Mouse (Mus musculus) 416B (cell line): Measurements from ENCODE around the gene Rab33a.

Experiments
- DNase-seq: peaks from one replicate; pipeline ENCODE4 v3.0.0; 2011; ENCODE audit warnings: low read depth

Rab33a gene

DNA sequence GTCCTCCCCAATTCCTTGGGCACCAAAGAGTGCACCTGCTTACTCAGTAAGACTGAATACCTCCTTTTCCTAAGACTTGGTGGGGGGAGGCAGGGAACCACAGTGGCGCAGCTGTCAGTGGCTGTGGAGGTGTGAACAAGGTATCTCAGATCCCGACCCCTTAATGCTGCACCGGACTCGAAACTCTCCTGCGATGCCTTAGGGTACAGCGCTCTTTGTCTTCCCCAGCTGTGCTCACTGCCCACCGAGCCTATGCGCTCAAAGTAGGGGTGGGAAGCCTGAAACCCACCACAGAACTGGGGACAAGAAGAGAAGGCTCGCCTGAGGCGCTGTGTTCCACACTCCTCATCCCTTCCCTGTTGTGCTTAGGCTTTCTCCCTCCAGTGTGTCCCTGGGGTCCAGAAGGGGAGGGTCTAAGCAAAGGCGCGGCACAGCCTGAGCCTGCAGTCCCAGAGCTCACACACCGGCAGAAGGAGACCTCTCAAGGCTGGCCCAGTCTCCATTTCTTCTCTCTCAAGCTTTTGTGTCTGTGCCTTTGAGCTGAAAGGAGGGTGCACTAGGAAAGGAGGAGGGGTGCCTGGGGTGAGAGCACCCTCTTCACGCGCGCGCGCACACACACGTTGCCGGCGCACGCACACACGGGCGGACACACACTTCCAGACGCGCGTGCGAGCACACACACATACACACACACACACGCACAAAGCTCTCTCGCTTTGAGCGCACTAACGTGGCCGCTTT, at the start of gene Rab33a:
TSS of gene Rab33a (plus strand) at position 478 of the 741 bp plus-strand sequence.
- no peak for DNase-seq

DNA sequence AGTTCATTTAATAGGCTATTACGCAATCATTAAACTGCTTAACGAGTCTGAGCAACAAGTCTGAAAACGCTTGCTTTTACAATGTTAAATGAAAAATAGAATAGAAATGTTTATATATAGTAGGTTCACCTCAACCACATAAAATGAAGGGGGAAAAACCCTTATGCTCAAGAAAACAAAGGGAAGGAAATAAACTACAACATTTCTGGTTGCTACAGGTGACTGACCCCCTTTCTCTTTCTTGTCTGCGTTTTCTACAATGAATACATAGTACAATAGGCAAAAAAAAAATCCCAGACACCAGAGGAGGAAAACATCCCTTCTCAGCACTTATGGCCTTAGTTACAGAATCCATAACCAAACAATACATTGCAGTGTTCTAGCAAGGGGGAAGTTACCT, 38.0 kb upstream of the Rab33a start:
- no peak for DNase-seq

DNA sequence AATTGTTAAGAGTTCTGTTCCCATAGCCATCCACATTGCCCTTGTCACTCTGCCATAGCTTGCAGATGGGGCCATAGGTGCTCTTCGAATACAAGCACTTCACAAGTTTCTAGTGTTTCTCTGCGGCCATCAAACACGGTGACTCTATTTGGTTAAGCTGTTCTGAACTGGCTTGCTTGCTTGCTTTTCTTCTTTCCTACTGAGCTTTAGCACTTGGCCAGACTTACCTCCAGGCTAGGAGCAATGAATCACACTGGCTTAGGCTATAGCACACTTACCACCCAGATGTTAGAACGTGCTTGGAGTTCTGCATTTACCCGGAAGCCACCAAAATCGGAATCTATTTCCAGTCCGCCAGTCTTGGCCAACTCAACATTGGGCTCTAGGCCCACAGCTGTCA, 37.4 kb upstream of the Rab33a start:
- DNase-seq: no peak

DNA sequence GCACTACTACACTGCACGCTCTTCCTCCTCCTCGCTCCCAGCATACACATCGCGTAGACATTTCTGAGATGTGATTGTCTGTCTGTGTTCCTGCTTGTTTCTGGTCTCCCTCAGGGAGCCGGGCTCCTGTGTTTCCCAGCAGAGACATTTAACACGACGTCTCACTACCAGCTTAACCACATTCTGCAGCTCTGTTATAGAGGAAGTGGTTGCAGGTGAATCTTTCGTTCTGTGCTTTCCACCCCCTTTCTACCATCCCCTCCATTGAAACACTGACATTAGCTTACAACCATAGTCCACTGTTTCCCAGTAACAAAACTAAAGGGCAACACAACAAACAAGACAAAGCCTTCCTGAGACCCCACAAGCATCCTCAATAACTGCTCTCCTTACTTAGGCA, 25.3 kb upstream of the Rab33a start:
- no peak for DNase-seq

GRCm38 (mm10) chrX:48513166-48513807, 5.8 kb upstream of the Rab33a start, which contains the start of gene Aifm1:
Aifm1 (minus strand) TSS chrX:48513563.
- peak; percentile 95 for DNase-seq

GRCm38 (mm10) chrX:48513824-48514223, 5.3 kb upstream of the Rab33a start:
- peak; percentile 84 for DNase-seq

- no peak for DNase-seq
Measured at GRCm38 (mm10) chrX:48518211-48518807, 776 bp upstream of the Rab33a start.

- no peak for DNase-seq
Measured at GRCm38 (mm10) chrX:48519549-48520085, 532 bp downstream of the Rab33a start.

DNA sequence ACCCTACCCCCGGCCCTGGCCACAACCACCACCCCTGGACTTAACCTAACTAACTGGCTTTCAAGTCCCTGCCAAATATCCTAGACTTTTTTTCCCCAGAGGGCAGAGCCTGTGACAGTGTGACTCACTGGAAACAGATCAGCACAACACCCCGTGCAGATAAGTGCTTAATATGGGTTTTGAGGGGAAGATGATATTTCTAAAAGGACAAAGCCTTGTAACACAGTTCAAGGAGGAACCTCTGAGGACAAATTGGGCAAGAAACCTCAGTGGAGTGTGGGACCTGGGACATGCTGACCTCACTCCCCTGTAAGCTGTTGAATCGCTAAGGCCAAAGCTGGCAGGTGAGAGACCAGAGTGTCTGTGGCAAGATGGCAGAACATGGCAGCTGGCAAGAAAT, 2.6 kb downstream of the Rab33a start:
- DNase-seq: peak; percentile 58

DNA sequence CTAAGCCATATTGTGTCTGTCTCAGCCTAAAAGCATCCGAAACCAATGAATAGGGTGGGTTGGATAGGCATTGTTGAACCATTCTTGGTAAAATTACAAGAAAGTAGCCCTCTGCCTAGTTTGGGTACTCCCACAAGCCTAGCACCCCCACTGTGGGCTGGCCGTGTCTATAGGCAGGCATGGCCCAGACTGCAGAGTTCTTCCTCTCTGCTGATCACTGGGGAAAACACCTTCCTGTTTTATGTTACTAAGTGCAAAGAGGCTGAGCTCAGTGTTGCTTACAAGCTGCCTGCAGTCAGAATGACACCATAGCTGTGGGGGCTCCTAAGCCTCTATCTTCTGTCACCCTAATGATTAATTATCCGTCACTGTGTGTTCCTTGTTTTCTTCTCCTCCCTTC, 4.4 kb downstream of the Rab33a start:
- peak; percentile 29 for DNase-seq

GRCm38 (mm10) chrX:48525332-48525731, 6.2 kb downstream of the Rab33a start:
- no peak for DNase-seq

- no peak for DNase-seq
Measured at GRCm38 (mm10) chrX:48525866-48526265, 6.8 kb downstream of the Rab33a start.

DNA sequence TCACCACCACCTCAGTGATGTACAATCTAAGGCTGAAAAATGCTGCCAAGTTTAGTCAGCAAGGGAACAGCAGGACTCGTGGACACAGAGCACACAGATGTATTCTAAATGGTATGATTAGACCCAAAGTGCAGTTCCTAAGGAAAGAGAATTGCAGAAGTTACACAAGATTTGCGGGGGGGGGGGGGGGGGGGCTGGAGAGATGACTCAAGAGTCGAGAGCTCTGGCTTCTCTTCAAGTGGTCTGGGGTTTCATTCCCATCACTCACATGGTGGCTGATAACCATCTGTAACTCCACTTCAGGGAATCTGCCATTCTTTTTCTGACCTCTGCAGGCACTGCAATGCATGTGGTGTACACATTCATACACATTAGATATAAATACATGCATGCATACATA, 7.3 kb downstream of the Rab33a start:
- peak; percentile 76 for DNase-seq

GRCm38 (mm10) chrX:48532175-48532574, 13.1 kb downstream of the Rab33a start:
- peak; percentile 70 for DNase-seq
